Mouse (Mus musculus) heart, adult 9 months (tissue): ENCODE measurements at regions not wholly inside any gene's neighbourhood (a gene's known extent, or its start where the extent isn't known, plus 50 kb on each side); places are given as distances from the start of the nearest gene placed in this dataset.
A peak's percentile ranks its signal among the peaks of the same experiment; 100 is the strongest.

Source experiments
- DNase-seq, 2 experiments: peaks; one replicate each; pipeline ENCODE4 v3.0.0; 2022; ENCODE audit warnings: low spot score in 2 of 2

DNA sequence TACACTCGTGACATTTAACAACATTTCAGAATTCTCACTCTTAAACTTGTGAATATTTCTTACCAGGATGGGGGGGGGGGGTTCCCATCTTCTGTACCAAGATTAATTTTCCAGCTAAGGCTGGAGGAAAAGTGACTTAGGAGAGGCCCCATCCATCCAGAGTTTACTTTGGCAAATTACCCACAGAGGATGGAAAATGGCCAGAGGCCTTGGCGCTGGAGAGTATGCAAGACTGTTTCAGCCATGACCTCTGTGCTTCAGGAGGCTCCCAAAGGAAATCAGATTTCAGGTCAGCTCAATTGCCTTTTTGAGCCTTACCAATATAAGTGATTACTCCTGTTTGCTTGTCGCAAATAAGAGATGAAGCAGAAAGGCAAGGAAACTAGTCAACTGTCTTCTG lies 143.4 kb upstream of the F930015N05Rik start:
- peak; percentile 73 to 87 for DNase-seq

GRCm38 (mm10) chr11:64586056-64586455 lies 149.6 kb upstream of the F930015N05Rik start:
- DNase-seq = no peak

- DNase-seq = no peak
Measured at GRCm38 (mm10) chr11:64587034-64587710, 150.7 kb upstream of the F930015N05Rik start.

DNA sequence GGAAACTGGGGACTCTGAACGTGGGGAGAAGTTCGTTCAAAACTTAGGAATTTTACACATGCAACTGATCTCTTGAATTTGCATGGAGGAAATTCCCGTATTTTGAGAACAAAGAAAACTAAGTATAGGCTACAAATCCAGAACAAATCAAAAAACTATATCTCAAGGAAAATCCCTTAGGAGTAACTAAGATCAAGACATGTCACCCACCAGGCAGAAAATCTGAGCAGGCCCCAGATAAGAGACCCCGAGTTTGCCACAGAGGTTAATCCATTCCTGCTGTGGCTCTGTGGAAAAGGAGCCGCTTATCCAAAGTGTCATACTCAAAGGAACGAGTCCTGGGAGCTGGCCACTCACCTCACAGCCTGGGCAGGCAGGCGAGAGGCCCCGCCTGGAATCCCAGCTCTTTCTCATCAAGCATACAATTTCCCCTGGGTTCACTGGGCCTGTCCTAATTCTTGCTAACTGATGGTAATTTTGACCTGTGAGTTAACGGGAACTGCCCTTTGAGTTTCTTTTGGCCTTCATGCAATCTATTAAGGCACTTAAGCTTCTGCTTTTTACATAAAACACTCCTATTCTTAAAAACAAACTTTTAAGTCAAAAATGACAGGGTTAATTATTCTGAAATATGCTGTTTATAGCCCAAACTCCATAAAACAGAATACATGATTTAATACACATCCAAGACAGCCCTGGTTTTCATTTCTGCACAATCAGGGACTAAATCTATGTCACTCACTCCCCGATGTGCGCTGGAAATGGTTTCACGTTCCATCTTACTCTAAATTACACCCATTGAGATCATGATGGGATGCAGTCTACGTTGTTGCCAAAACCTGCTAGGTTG lies 151.5 kb upstream of the F930015N05Rik start:
- DNase-seq = no peak

DNA sequence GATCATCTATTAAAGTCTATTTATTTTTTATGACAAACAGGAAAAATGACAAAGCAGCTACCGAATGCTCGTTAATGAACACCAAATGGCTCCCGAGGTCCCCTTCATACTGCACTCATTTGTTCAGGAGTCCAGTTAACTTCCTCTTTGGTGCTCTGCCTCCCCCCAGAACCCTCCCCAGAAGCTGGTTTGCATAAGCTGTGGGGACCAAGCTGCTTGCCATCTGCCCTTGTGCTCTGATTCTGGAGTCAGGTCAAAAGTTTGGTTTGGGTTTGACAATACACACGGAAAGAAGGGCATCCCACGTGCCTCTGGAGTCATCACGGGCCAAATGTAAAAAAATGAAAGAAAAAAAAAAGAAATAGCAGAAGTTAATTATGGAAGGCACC lies 152.1 kb upstream of the F930015N05Rik start:
- DNase-seq = no peak

- no peak for DNase-seq
Measured at GRCm38 (mm10) chr11:64589026-64589425, 152.6 kb upstream of the F930015N05Rik start.

DNA sequence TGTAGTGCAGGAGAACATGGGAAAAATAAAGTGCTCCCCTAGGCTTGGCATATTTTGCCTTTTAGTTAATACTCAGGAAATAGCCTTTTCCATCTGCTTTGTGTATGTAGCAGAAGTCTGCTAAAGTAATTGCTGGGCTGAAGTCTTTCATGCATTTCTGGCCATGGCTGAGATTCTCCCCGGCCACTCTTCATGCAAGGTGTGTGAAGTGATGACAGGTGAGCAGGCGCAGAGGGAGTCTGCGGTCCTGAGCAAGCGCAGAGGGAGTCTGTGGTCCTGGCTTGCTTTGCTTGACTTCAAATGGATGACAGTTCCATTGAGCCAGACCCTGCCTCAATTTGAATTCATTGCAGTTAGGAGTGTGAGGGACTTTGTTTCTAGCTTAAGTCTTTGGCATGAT lies 153.6 kb upstream of the F930015N05Rik start:
- DNase-seq = no peak

GRCm38 (mm10) chr11:64592253-64592652 lies 155.8 kb upstream of the F930015N05Rik start:
- no peak for DNase-seq

- DNase-seq = no peak
Measured at GRCm38 (mm10) chr11:64597305-64597704, 160.9 kb upstream of the F930015N05Rik start.

- DNase-seq = peak; percentile 31
Measured at GRCm38 (mm10) chr11:64599178-64599577, 162.7 kb upstream of the F930015N05Rik start.

DNA sequence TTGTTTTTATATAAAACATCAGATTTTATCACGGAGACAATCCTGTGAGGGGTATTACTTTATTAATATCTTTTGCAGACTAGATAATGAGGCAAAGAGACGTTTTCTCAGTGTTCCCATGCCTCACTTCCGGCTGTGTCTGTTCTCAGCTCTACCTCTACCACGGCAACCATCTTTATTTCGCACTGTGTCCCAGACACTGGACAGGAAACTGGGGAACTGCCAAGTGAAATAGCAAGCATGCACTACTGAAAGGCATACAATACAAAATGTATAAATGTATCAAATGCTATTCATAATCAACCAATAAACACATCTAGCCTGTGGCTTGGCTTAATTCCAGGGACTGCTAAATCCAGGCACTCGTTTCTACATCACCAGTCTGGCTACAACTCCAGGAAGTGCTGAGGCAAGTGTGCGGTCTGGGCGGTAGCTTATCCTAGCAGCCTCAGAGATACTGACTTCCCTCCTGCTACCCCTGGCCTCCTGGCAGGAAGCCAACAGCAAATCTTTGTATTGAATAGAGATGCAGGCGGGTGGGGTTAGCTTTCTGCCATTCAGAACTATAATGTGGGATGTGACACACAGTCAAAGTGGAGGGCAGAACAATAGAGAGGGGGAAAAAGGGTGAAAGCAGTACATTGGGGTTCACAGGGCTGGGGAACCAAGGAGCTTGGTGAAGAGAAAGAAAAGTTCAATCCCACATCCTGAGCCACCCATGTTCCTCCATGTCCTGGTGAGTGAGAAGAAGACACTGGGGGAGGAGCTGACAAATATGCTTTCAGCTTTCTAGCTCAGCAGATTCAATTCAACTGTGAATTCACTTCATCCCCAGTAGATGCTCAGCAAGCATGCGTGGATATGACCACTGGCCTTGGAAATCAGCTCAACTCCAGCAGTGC lies 164.0 kb upstream of the F930015N05Rik start:
- DNase-seq = peak; percentile 38 to 68

- DNase-seq = no peak
Measured at GRCm38 (mm10) chr11:64609043-64609442, 172.6 kb upstream of the F930015N05Rik start.

DNA sequence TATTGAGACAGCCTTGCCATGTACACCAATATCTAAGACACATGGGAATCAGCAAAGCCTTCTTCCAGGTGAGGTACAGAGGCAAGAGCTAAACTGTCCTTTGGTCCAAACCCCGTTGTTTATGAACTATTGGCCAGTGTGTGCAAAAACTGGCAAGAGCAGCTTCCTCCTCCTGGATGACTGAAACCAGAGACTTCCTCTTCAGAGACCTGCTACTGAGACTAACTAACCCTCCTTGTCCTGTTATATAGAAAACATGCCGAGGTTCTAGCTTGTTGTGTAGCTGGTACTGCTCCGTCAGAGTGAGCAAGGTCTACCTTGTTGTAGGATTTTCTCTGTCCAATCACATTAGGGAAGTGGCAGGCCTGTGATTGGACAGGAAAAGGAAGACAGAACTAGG lies 174.3 kb upstream of the F930015N05Rik start:
- no peak for DNase-seq

- no peak for DNase-seq
Measured at GRCm38 (mm10) chr11:64615140-64615539, 178.7 kb upstream of the F930015N05Rik start.

DNA sequence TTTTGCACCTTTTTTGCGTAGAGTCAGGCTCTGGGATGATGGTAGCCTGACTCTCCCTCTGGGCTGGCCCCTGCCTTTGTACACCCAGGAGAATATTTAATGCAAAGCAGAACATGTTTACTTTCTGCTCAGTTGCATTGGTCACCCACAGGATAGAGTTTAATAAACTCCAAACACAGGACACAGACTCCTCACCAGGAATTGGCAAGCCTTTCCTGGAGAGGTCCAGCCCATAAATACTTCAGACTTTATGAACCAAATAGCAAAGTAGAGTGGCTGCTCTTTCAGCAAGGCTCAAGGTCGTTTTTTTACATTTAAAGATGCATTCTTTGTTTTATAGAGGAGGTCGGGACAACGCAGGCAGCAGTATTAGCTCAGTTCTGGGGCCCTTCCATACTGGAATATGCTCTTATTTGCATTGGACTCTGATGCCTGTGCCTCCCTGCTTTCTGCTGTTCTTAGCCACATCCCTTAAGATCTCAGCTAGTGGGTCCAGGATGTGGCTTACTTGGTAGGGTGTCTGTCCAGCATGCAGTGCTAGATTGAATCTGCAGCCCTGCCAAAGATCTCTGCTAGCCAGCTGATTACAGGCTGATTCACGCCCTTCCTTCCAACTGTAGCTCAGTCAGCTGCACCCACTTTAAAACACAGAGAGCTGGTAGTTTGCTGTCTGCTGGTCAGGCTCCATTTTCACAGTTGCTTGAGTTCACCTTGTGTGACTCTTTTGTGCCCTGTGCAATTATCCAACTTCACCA lies 182.4 kb upstream of the F930015N05Rik start:
- peak; percentile 25 to 34 for DNase-seq

DNA sequence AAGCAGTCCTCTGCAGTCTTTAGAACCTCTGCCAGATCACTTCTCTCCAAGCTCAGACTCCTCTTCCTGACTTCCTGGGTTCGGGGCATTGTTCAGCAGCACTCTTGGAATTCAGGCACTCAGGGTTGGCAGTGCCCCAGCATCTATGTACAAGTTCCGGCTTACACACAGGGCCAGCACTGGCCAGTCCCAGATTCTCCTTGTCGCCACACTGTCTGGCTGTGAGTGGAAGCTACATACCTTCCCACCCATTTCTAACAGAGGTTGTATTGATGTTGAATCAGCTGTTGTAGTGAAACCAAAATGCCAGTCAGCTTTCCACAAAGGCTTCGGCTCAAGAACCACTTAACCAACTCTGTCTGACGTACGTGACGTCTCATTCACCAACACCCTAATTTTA lies 190.7 kb upstream of the F930015N05Rik start:
- DNase-seq = peak in 1 of 2 experiments; percentile 6

DNA sequence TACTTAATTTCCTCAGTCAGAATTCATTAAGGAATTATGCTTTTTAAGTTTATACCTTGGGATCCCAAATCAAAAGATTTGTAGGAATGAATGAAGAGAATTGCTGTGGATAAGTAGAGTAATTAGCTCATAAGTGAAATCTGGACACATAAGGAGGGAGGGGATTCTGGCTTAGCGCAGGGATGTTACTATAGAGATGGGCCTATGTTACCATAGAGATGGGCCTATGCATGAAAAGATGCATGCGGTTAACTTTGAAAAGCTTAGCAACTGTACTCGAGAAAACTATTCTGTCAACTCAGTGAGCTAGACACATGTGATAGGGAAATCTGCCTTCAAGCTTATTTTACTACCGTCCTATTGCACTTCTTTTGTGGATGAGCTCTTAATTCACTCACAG lies 204.5 kb upstream of the F930015N05Rik start:
- no peak for DNase-seq

DNA sequence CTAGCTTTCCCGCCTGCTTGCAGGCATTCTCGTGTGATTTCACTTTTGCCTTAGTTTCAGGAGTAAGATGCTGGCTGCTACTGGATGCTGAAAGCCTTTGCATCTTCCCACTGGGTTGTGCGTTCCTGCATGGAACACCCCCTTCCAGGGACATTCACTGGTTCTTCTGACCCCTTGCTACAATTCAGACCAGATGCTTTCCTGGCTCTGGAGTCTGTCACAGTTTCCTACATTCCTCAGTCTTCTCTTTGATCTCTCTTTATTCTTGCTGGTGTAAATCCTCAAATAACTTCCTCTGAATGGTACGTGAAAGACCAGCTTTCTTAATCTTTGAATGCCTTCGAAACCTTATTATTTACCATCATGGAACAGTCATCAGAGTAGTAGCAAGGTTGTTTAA lies 206.7 kb upstream of the F930015N05Rik start:
- no peak for DNase-seq

- DNase-seq = no peak
Measured at GRCm38 (mm10) chr11:64647938-64648337, 211.5 kb upstream of the F930015N05Rik start.

- peak in 1 of 2 experiments; percentile 37 for DNase-seq
Measured at GRCm38 (mm10) chr11:64650571-64651282, 214.3 kb upstream of the F930015N05Rik start.

GRCm38 (mm10) chr11:64652811-64653210 lies 216.4 kb upstream of the F930015N05Rik start:
- DNase-seq = peak; percentile 13 to 22
